Comparison of ENCODE assay signal across 8 mouse cellular contexts in genomic region chr5:31219070-31219469, GRCm38 (mm10). TPM values are rescaled to one million over a fixed set of nuclear protein-coding genes. Genes with fewer than 3 reads are reported as not detected.
DNase-seq lines count a peak whose midpoint lies in the region; ATAC-seq lines count a peak whose summit lies in the region.

No protein-coding gene starts in this region.

- WGBS in heart, embryonic 12.5 days = 2% methylated on average over 2 of the region's 2 CpGs
- 2% methylated on average over 2 of the region's 2 CpGs for WGBS in forebrain, embryonic 13.5 days
- WGBS in liver, embryonic 11.5 days = 5% methylated on average over 2 of the region's 2 CpGs
- WGBS in stomach, embryonic 16.5 days = 1% methylated on average over 2 of the region's 2 CpGs

- H3K4me3 ChIP-seq in heart, embryonic 12.5 days = peak overlapping the region; percentile 35
- H3K4me3 ChIP-seq in forebrain, embryonic 13.5 days = peak overlapping the region; percentile 90
- H3K4me3 ChIP-seq in liver, embryonic 11.5 days (ENCODE audit: low read depth, low read length) = peak overlapping the region; percentile 93
- peak overlapping the region; percentile 87 for H3K4me3 ChIP-seq in stomach, embryonic 16.5 days (replicated peaks; ENCODE audit: low read length)

- H3K27me3 ChIP-seq in heart, embryonic 12.5 days (replicated peaks) = no peaks in the 10 kb centered on the region
- no peaks in the 10 kb centered on the region for H3K27me3 ChIP-seq in forebrain, embryonic 13.5 days
- no peaks in the 10 kb centered on the region for H3K27me3 ChIP-seq in liver, embryonic 11.5 days (replicated peaks; ENCODE audit: control insufficient read depth, insufficient read depth, low read length)
- H3K27me3 ChIP-seq in stomach, embryonic 16.5 days (ENCODE audit: control insufficient read depth, insufficient read depth, low read length) = no peaks in the 10 kb centered on the region

- H3K9me3 ChIP-seq in heart, embryonic 12.5 days (replicated peaks) = no peaks in the 10 kb centered on the region
- no peaks in the 10 kb centered on the region for H3K9me3 ChIP-seq in forebrain, embryonic 13.5 days (replicated peaks)
- no peaks in the 10 kb centered on the region for H3K9me3 ChIP-seq in liver, embryonic 11.5 days (ENCODE audit: control insufficient read depth, low read length)
- no peaks in the 10 kb centered on the region for H3K9me3 ChIP-seq in stomach, embryonic 16.5 days (replicated peaks; ENCODE audit: control insufficient read depth, low read length)

- DNase-seq in heart, postnatal 25 days (ENCODE audit: low spot score) = no peak
- peak; percentile 69 for DNase-seq in MN1 (ENCODE audit: low spot score)
- DNase-seq in liver, embryonic 11.5 days (ENCODE audit: low spot score) = no peak
- DNase-seq in layer of hippocampus, adult 8-10 months (ENCODE audit: low spot score in 2 of 2) = no peak

- intact Hi-C loops in heart, postnatal 25 days (cut with DNase I) = loop anchor here (2.0 to 5.0 kb wide), 2 partner anchors 16 to 108 kb away; partner anchors contain the start of gene Zfp513

- H3K36me3 ChIP-seq in heart, embryonic 12.5 days = no peaks in the 10 kb centered on the region
- no peaks in the 10 kb centered on the region for H3K36me3 ChIP-seq in forebrain, embryonic 13.5 days (ENCODE audit: poor library complexity, severe bottlenecking)
- no peaks in the 10 kb centered on the region for H3K36me3 ChIP-seq in liver, embryonic 11.5 days (ENCODE audit: control insufficient read depth, insufficient read depth, low read length)
- no peaks in the 10 kb centered on the region for H3K36me3 ChIP-seq in stomach, embryonic 16.5 days (ENCODE audit: control insufficient read depth, insufficient read depth, low read length)

- ATAC-seq in heart, embryonic 12.5 days (ENCODE audit: insufficient number of reproducible peaks, low FRiP score) = no peak
- no peak for ATAC-seq in forebrain, embryonic 13.5 days
- ATAC-seq in liver, embryonic 11.5 days (replicated peaks; ENCODE audit: low FRiP score) = no peak
- ATAC-seq in stomach, embryonic 16.5 days (ENCODE audit: insufficient read depth, low FRiP score) = no peak
- ATAC-seq in frontal cortex, adult (ENCODE audit: low TSS enrichment) = no peak

- no peak overlapping the region for H3K27ac ChIP-seq in heart, embryonic 12.5 days (ENCODE audit: poor library complexity, severe bottlenecking)
- H3K27ac ChIP-seq in forebrain, embryonic 13.5 days = no peak overlapping the region
- peak overlapping the region; percentile 92 for H3K27ac ChIP-seq in liver, embryonic 11.5 days (ENCODE audit: low read depth, low read length)
- no peak overlapping the region; the same call in 1 of the 2 replicates for H3K27ac ChIP-seq in stomach, embryonic 16.5 days (ENCODE audit: low read length)

- no peak overlapping the region; the same call in 1 of the 2 replicates for H3K9ac ChIP-seq in heart, embryonic 12.5 days
- no peak overlapping the region; the same call in 1 of the 2 replicates for H3K9ac ChIP-seq in forebrain, embryonic 13.5 days
- peak overlapping the region; percentile 55 for H3K9ac ChIP-seq in liver, embryonic 11.5 days (ENCODE audit: low read depth, low read length)
- no peak overlapping the region for H3K9ac ChIP-seq in stomach, embryonic 16.5 days (ENCODE audit: low read length)

- H3K4me1 ChIP-seq in heart, embryonic 12.5 days (replicated peaks) = peaks cover 10% of the 10 kb centered on the region
- peaks cover 18% of the 10 kb centered on the region for H3K4me1 ChIP-seq in forebrain, embryonic 13.5 days
- peaks cover 9% of the 10 kb centered on the region for H3K4me1 ChIP-seq in liver, embryonic 11.5 days (replicated peaks; ENCODE audit: control insufficient read depth, insufficient read depth, low read length)
- peaks cover 4% of the 10 kb centered on the region for H3K4me1 ChIP-seq in stomach, embryonic 16.5 days (ENCODE audit: control insufficient read depth, insufficient read depth, low read length)

- peak overlapping the region; percentile 42; the same call in 1 of the 2 replicates for H3K4me2 ChIP-seq in heart, embryonic 12.5 days
- peak overlapping the region; percentile 79 for H3K4me2 ChIP-seq in forebrain, embryonic 13.5 days
- H3K4me2 ChIP-seq in liver, embryonic 11.5 days = peak overlapping the region; percentile 91
- peak overlapping the region; percentile 69 for H3K4me2 ChIP-seq in stomach, embryonic 16.5 days (ENCODE audit: low read depth, low read length)

RNA-seq across cellular contexts. Expression of gene Ppm1g, which starts 1.4 kb away (rescaled TPM):
- polyA plus RNA-seq in heart, embryonic 12.5 days (2016; fragmentation: Nextera tagmentation; extraction: Ambion mirVana) = 111 and 112 TPM in 2 replicates
- 10 to 100 TPM; 58.5 to 61.7 TPM for total RNA-seq in heart, postnatal 25 days (2021)
- polyA plus RNA-seq in forebrain, embryonic 13.5 days (2015; fragmentation: Nextera tagmentation; extraction: Ambion mirVana) = 164 and 176 TPM in 2 replicates
- polyA plus RNA-seq in liver, embryonic 11.5 days (2014; fragmentation: Nextera tagmentation; extraction: Ambion mirVana) = 220 and 242 TPM in 2 replicates
- 107 and 108 TPM in 2 replicates for polyA plus RNA-seq in stomach, embryonic 16.5 days (2015; fragmentation: Nextera tagmentation; extraction: Ambion mirVana)
- total RNA-seq in layer of hippocampus, adult 8-10 months (2022) = 10 to 100 TPM; 69.8 to 79.5 (median 73.1) TPM

RNA-seq across cellular contexts. Expression of gene Zfp513, which starts 17.0 kb away (rescaled TPM):
- 9.9 and 10.5 TPM in 2 replicates for polyA plus RNA-seq in heart, embryonic 12.5 days (2016; fragmentation: Nextera tagmentation; extraction: Ambion mirVana)
- 1 to 10 TPM; 7.3 to 8.1 TPM for total RNA-seq in heart, postnatal 25 days (2021)
- 13.3 and 13.4 TPM in 2 replicates for polyA plus RNA-seq in forebrain, embryonic 13.5 days (2015; fragmentation: Nextera tagmentation; extraction: Ambion mirVana)
- 4.7 and 6.2 TPM in 2 replicates for polyA plus RNA-seq in liver, embryonic 11.5 days (2014; fragmentation: Nextera tagmentation; extraction: Ambion mirVana)
- polyA plus RNA-seq in stomach, embryonic 16.5 days (2015; fragmentation: Nextera tagmentation; extraction: Ambion mirVana) = 4.1 and 5.2 TPM in 2 replicates
- total RNA-seq in layer of hippocampus, adult 8-10 months (2022) = 10 to 100 TPM; 26.0 to 31.9 (median 30.4) TPM

RNA-seq across cellular contexts. Expression of gene Nrbp1, which starts 21.6 kb away (rescaled TPM):
- polyA plus RNA-seq in heart, embryonic 12.5 days (2016; fragmentation: Nextera tagmentation; extraction: Ambion mirVana) = 127 and 137 TPM in 2 replicates
- 10 to 100 TPM; 74.3 to 80.5 TPM for total RNA-seq in heart, postnatal 25 days (2021)
- polyA plus RNA-seq in forebrain, embryonic 13.5 days (2015; fragmentation: Nextera tagmentation; extraction: Ambion mirVana) = 137 and 145 TPM in 2 replicates
- 95.6 and 98.1 TPM in 2 replicates for polyA plus RNA-seq in liver, embryonic 11.5 days (2014; fragmentation: Nextera tagmentation; extraction: Ambion mirVana)
- polyA plus RNA-seq in stomach, embryonic 16.5 days (2015; fragmentation: Nextera tagmentation; extraction: Ambion mirVana) = 146 and 158 TPM in 2 replicates
- 10 to 100 TPM; 88.0 to 94.1 (median 90.9) TPM for total RNA-seq in layer of hippocampus, adult 8-10 months (2022)

RNA-seq across cellular contexts. Expression of gene Gm9970, which starts 22.0 kb away (rescaled TPM):
- 0.34 TPM in 1 of 2 replicates, not detected in the other for polyA plus RNA-seq in heart, embryonic 12.5 days (2016; fragmentation: Nextera tagmentation; extraction: Ambion mirVana)
- not detected for total RNA-seq in heart, postnatal 25 days (2021)
- 0.44 TPM in 1 of 2 replicates, not detected in the other for polyA plus RNA-seq in forebrain, embryonic 13.5 days (2015; fragmentation: Nextera tagmentation; extraction: Ambion mirVana)
- polyA plus RNA-seq in liver, embryonic 11.5 days (2014; fragmentation: Nextera tagmentation; extraction: Ambion mirVana) = 0.36 TPM in 1 of 2 replicates, not detected in the other
- 0.45 TPM in 1 of 2 replicates, not detected in the other for polyA plus RNA-seq in stomach, embryonic 16.5 days (2015; fragmentation: Nextera tagmentation; extraction: Ambion mirVana)
- total RNA-seq in layer of hippocampus, adult 8-10 months (2022) = under 1 TPM in 1 of 4 experiments, not detected in 3; 0.85 TPM

RNA-seq across cellular contexts. Expression of gene Eif2b4, which starts 25.8 kb away (rescaled TPM):
- 52.3 and 60.5 TPM in 2 replicates for polyA plus RNA-seq in heart, embryonic 12.5 days (2016; fragmentation: Nextera tagmentation; extraction: Ambion mirVana)
- 10 to 100 TPM; 51.6 to 55.5 TPM for total RNA-seq in heart, postnatal 25 days (2021)
- polyA plus RNA-seq in forebrain, embryonic 13.5 days (2015; fragmentation: Nextera tagmentation; extraction: Ambion mirVana) = 75.8 and 77.9 TPM in 2 replicates
- 93.2 and 98.1 TPM in 2 replicates for polyA plus RNA-seq in liver, embryonic 11.5 days (2014; fragmentation: Nextera tagmentation; extraction: Ambion mirVana)
- 66.5 and 66.7 TPM in 2 replicates for polyA plus RNA-seq in stomach, embryonic 16.5 days (2015; fragmentation: Nextera tagmentation; extraction: Ambion mirVana)
- 10 to 100 TPM; 34.9 to 45.0 (median 41.7) TPM for total RNA-seq in layer of hippocampus, adult 8-10 months (2022)

Comparison
In these comparisons a context has a peak if more than half of its experiments do, and no peak if none do; other contexts are left out.
1. H3K4me3 ChIP-seq: peak in every context shown above with its lines; median percentile 93 in liver, embryonic 11.5 days; 90 in forebrain, embryonic 13.5 days; 87 in stomach, embryonic 16.5 days; 35 in heart, embryonic 12.5 days.